Mouse (Mus musculus) midbrain, embryonic 10.5 days (tissue): ENCODE results near the gene Paqr7. TPM values are rescaled to one million over a fixed set of nuclear protein-coding genes. Genes with fewer than 3 reads are reported as not detected.
"Not testable (repeated sequence)": the region's sequence is repeated elsewhere in the genome, so short reads cannot be mapped to it uniquely, and the experiment has no call there.

Experiments used
- DNase-seq: peaks from one replicate; pipeline ENCODE4 v3.0.0-alpha.2; 2017; ENCODE audit warnings: low spot score
- H3K27ac ChIP-seq: fragments of 300-500 bp; sonication (generic); replicated peaks from 2 replicates; pipeline ENCODE4 v1.5.1; 2016; ENCODE audit warnings: mild to moderate bottlenecking
- H3K27me3 ChIP-seq: fragments of 300-500 bp; sonication (generic); 2 replicates; pipeline ENCODE4 v1.6.1; 2016; ENCODE audit warnings: low read depth, mild to moderate bottlenecking; ENCODE audit not compliant: poor library complexity, severe bottlenecking
- H3K36me3 ChIP-seq: fragments of 300-500 bp; sonication (generic); 2 replicates; pipeline ENCODE4 v1.6.1; 2016; ENCODE audit warnings: mild to moderate bottlenecking, moderate library complexity
- H3K4me1 ChIP-seq: fragments of 300-500 bp; sonication (generic); 2 replicates; pipeline ENCODE4 v1.6.1; 2016
- H3K4me3 ChIP-seq: fragments of 300-500 bp; sonication (generic); 2 replicates; pipeline ENCODE4 v1.5.1; 2016; ENCODE audit warnings: mild to moderate bottlenecking, moderate library complexity
- H3K9me3 ChIP-seq: fragments of 300-500 bp; sonication (generic); replicated peaks from 2 replicates; pipeline ENCODE4 v1.6.1; 2016; ENCODE audit warnings: mild to moderate bottlenecking
- WGBS: fragments of 180-500 bp; shearing (Covaris S2); methylation state at CpG from one replicate; pipeline ENCODE4 v1.1.7; 2016; 5-methylcytosine and 5-hydroxymethylcytosine counted together
- polyA plus RNA-seq: library from polyadenylated mRNA; unstranded; fragments of >200 nt; fragmentation: Nextera tagmentation; extraction: Ambion mirVana; gene quantifications from 2 replicates; pipeline ENCODE4 v1.2.1, GENCODE M21; 2016

Paqr7 gene
- polyA plus RNA-seq, 1 experiment from 2014 or later: 3.6 TPM

DNA sequence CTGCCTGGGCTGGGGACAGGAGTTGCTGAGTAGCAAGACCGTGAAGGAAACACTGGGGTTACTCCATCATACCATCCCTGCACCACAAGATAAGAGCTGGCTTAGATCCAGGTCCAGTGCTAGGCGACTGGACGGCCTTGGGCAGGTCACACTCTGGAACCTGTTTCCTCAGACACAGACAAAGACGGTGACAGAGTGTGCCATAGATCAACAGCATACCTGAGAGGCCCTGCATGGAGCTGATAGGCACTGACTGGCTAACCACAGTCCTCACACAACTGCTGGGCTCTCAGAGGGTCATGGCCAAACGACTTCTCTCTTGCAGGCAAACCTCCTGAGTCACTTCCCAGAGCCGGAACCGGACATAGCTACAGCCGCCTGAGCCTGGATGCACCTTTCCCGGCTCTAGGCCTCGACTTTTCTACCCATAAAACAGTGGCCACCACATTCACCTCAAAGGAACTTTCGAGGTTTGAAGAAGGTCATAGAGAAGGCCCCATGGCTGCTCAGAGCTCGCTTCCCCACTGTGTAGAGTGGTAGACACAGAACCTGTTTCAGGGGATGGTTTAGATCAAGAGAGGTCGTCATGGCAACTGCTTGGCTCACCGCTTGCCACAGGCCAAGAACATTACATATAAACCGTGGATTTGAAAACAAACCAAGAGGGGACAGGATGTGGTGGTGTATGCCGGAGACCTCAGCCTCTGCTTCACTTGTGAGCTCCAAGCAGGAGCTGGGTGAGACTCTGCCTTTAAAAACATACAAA, 1.5 kb upstream of the Paqr7 start:
- DNase-seq: peak; percentile 40
- H3K4me3 ChIP-seq: no peak overlapping the region
- peaks cover 27% of the 10 kb centered on the region for H3K27me3 ChIP-seq
- peaks cover 39% of the 10 kb centered on the region for H3K4me1 ChIP-seq
- no peaks in the 10 kb centered on the region for H3K36me3 ChIP-seq
- H3K9me3 ChIP-seq: no peaks in the 10 kb centered on the region
- peak overlapping the region; percentile 2; the same call in 1 of the 2 replicates for H3K27ac ChIP-seq
- 77% methylated on average over 16 of the region's 16 CpGs for WGBS

DNA sequence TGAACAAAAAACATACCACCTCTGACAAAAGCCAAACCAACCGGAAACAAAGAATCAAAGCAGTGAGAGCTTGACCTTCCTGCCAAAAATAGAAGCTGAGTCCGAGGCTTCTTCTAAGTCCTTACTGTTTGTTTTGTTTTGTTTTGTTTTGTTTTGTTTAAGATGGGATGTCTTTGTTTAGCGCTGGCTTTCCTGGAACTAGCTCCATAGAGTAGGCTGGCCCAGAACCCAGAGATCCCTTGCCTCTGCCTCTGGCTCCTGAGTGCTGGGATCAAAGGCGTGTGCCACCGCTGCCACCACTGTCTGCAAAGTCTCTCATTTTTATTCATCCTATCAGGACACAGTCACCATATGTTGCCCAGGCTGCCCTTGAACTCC, 962 bp upstream of the Paqr7 start:
- H3K27ac ChIP-seq: no peak overlapping the region
- peaks cover 39% of the 10 kb centered on the region for H3K4me1 ChIP-seq
- H3K36me3 ChIP-seq: no peaks in the 10 kb centered on the region
- 61% methylated on average over 5 of the region's 5 CpGs for WGBS
- DNase-seq: no peak
- no peaks in the 10 kb centered on the region for H3K9me3 ChIP-seq
- H3K4me3 ChIP-seq: no peak overlapping the region
- peaks cover 27% of the 10 kb centered on the region for H3K27me3 ChIP-seq

DNA sequence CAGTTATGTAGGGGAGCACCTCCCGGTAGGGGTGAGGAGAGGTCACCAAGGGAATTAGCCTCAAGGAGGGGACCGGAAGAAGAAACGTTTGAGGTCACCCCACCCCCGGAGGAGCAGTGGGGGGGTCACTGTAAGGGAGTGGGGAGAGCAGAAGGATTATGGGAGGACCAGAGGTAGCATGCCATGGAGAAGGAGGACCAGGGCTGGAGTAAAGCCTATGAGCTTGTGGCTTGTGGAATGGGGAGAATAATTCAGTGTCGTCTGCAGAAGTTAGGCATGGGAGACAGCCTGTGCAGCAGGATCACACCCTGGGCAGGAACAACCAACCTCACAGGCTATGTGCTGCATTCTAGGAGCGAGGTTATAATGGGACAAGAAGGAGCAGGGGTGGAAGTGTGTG, 726 bp downstream of the Paqr7 start:
- Histone ChIP-seq H3K4me1 (peaks cover 39% of the 10 kb centered on the region), H3K36me3 (no peaks in the 10 kb centered on the region), H3K4me3 (peak overlapping the region; percentile 75), H3K27me3 (peaks cover 27% of the 10 kb centered on the region), H3K9me3 (no peaks in the 10 kb centered on the region), H3K27ac (peak overlapping the region; percentile 82)
- WGBS: 14% methylated on average over 6 of the region's 6 CpGs
- no peak for DNase-seq

GRCm38 (mm10) chr4:134497986-134498731, 1.7 kb downstream of the Paqr7 start:
- peaks cover 27% of the 10 kb centered on the region for H3K27me3 ChIP-seq
- H3K27ac ChIP-seq: no peak overlapping the region
- H3K9me3 ChIP-seq: no peaks in the 10 kb centered on the region
- H3K36me3 ChIP-seq: no peaks in the 10 kb centered on the region
- peaks cover 39% of the 10 kb centered on the region for H3K4me1 ChIP-seq
- no peak for DNase-seq
- H3K4me3 ChIP-seq: peak overlapping the region; percentile 75; the same call in 1 of the 2 replicates
- WGBS: 85% methylated on average over 12 of the region's 12 CpGs

GRCm38 (mm10) chr4:134498983-134499382, 2.5 kb downstream of the Paqr7 start:
- not testable (repeated sequence) for H3K4me3 ChIP-seq, H3K27ac ChIP-seq, DNase-seq, H3K9me3 ChIP-seq, H3K36me3 ChIP-seq
- peaks cover 27% of the 10 kb centered on the region for H3K27me3 ChIP-seq
- H3K4me1 ChIP-seq: peaks cover 39% of the 10 kb centered on the region
- WGBS: 87% methylated on average over 6 of the region's 6 CpGs

GRCm38 (mm10) chr4:134501095-134501494, 4.6 kb downstream of the Paqr7 start:
- Histone ChIP-seq H3K27ac (no peak overlapping the region), H3K4me1 (peaks cover 21% of the 10 kb centered on the region), H3K9me3 (no peaks in the 10 kb centered on the region), H3K4me3 (no peak overlapping the region), H3K36me3 (no peaks in the 10 kb centered on the region), H3K27me3 (peaks cover 21% of the 10 kb centered on the region)
- DNase-seq: no peak
- WGBS: 92% methylated on average over 6 of the region's 6 CpGs

DNA sequence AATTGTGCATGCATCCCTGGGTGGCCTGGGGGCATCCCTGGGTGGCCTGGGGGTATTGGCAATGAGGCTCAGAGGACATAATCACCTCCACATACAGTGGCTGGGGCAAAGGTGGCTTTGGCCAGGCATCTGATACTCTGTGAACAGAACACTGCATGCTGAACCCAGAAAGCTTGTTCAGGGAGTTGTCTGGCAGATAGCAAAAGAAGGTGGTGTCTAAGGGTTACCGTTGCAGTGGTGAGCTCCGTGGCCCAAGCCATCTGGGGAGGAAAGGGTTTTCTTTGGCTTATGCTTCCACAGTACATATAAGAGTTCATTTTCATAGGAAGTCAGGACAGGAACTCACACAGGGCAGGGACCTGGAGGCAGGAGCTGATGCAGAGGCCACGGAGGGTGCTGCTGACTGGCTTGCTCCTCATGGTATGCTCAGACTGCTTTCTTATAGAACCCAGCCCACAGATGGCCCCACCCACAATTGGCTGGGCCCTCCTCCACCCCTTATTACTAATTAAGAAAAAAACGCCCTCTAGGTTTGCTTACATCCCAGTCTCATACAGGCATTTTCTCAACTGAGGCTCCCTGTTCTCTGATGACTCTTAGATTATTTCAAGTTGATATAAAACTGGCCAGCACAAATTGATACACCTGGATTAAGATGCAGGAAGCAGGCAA, 7.3 kb downstream of the Paqr7 start:
- Histone ChIP-seq H3K27me3 (no peaks in the 10 kb centered on the region; the same call in 1 of the 2 replicates), H3K4me1 (0 out of 2 replicates have a peak, but pooled peaks cover 3% of the 10 kb centered on the region), H3K4me3 (no peak overlapping the region), H3K9me3 (no peaks in the 10 kb centered on the region), H3K27ac (no peak overlapping the region), H3K36me3 (no peaks in the 10 kb centered on the region)
- 86% methylated on average over 4 of the region's 4 CpGs for WGBS
- no peak for DNase-seq

DNA sequence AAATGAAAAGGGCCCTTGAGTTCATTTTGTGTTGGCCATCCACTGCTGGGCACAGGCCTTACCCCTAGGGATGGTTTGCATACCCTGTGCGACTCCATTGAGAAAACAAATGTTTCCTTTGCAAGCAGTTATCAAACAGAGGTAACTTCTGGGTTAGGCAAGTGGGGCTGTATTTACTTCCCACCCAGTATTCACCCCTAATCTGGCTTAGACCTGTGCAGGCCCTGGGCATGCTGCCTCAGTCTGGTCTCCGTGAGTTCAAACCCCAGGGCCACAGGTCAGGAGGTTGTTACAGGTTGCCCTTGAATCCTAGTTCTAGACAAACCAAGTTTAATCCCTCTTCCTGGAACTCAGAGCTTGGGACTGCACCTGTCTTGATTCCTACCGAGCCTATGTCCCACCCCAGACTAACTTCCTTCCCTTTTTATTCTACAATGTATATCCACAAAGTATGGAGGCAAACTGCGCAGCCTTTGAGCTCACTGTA, 8.8 kb downstream of the Paqr7 start:
- 89% methylated on average over 4 of the region's 4 CpGs for WGBS
- Histone ChIP-seq H3K9me3 (no peaks in the 10 kb centered on the region), H3K27me3 (no peaks in the 10 kb centered on the region), H3K27ac (no peak overlapping the region; the same call in 1 of the 2 replicates), H3K4me1 (0 out of 2 replicates have a peak, but pooled peaks cover 5% of the 10 kb centered on the region), H3K36me3 (no peaks in the 10 kb centered on the region), H3K4me3 (no peak overlapping the region)
- DNase-seq: no peak

GRCm38 (mm10) chr4:134505966-134506594, 9.6 kb downstream of the Paqr7 start:
- Histone ChIP-seq H3K27ac (no peak overlapping the region), H3K4me1 (peaks cover 10% of the 10 kb centered on the region; the same call in 1 of the 2 replicates), H3K9me3 (no peaks in the 10 kb centered on the region), H3K4me3 (no peak overlapping the region), H3K36me3 (no peaks in the 10 kb centered on the region), H3K27me3 (no peaks in the 10 kb centered on the region)
- WGBS: 74% methylated on average over 3 of the region's 4 CpGs
- DNase-seq: no peak

- H3K4me3 ChIP-seq: no peak overlapping the region
- no peak for DNase-seq
- no peaks in the 10 kb centered on the region for H3K9me3 ChIP-seq
- no peaks in the 10 kb centered on the region for H3K27me3 ChIP-seq
- peaks cover 16% of the 10 kb centered on the region for H3K4me1 ChIP-seq
- WGBS: 89% methylated on average over 19 of the region's 19 CpGs
- H3K36me3 ChIP-seq: no peaks in the 10 kb centered on the region
- H3K27ac ChIP-seq: no peak overlapping the region
Observed at GRCm38 (mm10) chr4:134506713-134507112, 10.2 kb downstream of the Paqr7 start.

- H3K27ac ChIP-seq: no peak overlapping the region
- peaks cover 43% of the 10 kb centered on the region for H3K4me1 ChIP-seq
- WGBS: 72% methylated on average over 4 of the region's 4 CpGs
- H3K9me3 ChIP-seq: no peaks in the 10 kb centered on the region
- no peak for DNase-seq
- H3K27me3 ChIP-seq: no peaks in the 10 kb centered on the region
- peaks cover 17% of the 10 kb centered on the region; the same call in 1 of the 2 replicates for H3K36me3 ChIP-seq
- H3K4me3 ChIP-seq: peak overlapping the region; percentile 72; the same call in 1 of the 2 replicates
Observed at GRCm38 (mm10) chr4:134510396-134510795, 13.9 kb downstream of the Paqr7 start.

DNA sequence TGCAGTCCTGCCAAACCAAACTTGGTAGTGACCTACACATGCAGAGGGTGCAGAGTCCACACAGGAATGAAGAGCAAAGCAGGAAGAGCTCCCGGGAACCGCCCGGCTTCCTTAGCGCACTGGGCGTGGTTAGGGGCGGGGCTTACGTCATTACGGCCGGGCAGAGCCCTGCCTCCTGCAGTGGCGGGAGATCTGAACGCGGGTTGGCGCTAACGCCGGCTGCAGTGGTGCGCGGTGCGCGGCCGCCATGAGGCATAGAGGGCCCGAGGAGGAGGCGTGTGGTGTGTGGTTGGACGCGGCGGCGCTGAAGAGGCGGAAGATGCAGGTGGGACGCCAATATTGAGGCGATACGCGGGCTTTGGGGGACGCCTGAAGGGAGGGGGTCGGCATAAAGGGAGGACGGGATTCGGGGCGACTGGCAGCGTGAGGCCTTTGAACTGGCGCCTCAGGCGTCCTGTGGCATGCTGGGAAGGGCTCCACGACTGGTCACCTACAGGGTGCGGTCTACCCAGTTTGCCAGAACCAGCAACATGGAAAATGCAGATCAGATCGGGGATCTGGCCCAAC, 14.4 kb downstream of the Paqr7 start, which contains the start of gene Aunip:
Gene Aunip (plus strand): TSS at position 155 of the 567 bp plus-strand sequence.
- H3K27ac ChIP-seq: peak within 1 kb of the TSS; percentile 93
- H3K36me3 ChIP-seq: peaks cover 20% of the 10 kb centered on the region; the same call in 1 of the 2 replicates
- peak within 1 kb of the TSS; percentile 72 for H3K4me3 ChIP-seq
- H3K27me3 ChIP-seq: no peaks in the 10 kb centered on the region
- WGBS: under 1% methylated on average over 42 of the region's 42 CpGs
- H3K9me3 ChIP-seq: no peaks in the 10 kb centered on the region
- peak; percentile 93 for DNase-seq
- H3K4me1 ChIP-seq: peaks cover 43% of the 10 kb centered on the region
